Mouse (Mus musculus): ENCODE measurements at regions not wholly inside any gene's neighbourhood (a gene's known extent, or its start where the extent isn't known, plus 50 kb on each side); places are given as distances from the start of the nearest gene placed in this dataset.

- no peak for TF ChIP-seq CTCF (IDR thresholded peaks at IDR 0.05; ENCODE audit: low read depth)
- TF ChIP-seq EP300 (optimal IDR thresholded peaks at IDR 0.05): no peak
Observed at GRCm38 (mm10) chr13:47974216-47974615, 286.8 kb upstream of the Id4 start.
